Mouse (Mus musculus): ENCODE results near the gene Fam20c.

The Fam20c gene

DNA sequence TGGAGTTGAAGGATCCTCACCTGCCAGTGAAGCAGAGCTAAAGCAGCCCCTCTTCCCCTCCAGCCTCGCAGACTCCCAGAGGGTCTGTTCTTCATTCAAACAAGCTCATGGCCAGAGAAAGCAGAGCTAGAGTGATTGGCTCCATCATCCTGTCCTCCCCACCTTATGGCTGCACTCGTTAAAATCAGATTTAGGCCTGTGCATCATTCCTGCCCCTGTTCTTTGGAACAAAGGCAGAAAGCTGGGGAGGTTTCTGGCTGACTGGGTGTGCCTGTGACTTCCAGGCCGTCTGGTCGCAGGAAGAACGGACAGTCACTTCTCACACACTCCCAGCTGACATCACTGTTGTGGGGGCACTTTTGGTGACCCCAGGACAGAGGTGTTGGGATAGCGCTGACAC lies 2.8 kb downstream of the Fam20c start:
- no peak for DNase-seq

DNA sequence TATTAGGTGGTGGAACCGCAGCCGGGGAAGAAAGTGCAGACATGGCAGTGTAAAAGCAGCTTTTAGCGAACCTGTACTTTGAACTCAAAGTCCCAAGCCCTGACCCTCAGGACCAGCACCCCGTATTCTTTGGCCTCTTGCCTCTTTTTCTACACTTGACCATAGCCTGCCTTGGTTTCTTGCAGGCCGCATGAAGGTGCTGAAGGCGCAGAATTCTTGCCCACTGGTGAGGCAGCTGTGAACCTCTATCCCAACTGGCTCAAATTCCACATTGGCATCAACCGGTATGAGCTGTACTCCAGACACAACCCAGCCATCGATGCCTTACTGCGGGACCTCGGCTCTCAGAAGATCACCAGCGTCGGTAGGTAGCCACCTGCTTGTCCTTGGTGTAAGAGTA lies 3.3 kb downstream of the Fam20c start:
- DNase-seq = no peak

GRCm38 (mm10) chr5:138758533-138758932 lies 4.2 kb downstream of the Fam20c start:
- no peak for DNase-seq

- peak; percentile 70 for DNase-seq
These were observed 7.6 kb downstream of the Fam20c start for GRCm38 (mm10) chr5:138761836-138762334.

DNA sequence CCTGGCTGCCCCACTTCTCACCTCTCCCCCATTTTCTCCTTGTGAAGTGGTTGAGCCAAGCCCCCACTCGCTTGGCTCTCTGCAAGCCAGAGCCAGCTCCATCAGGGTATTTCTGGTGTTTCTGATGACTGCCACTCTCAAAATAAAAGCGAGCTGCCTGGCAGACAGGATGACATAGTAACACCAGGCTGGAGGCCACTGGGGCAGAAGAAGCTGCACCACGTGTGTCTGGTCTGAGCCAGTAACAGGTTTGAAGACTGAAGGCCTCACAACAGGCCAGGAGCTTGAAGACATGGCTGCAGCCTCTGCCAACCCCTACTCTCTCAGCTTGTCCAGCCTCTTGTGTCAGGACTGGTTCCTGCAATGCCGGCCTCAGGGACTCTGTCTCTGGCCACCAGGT lies 8.0 kb downstream of the Fam20c start:
- no peak for DNase-seq

DNA sequence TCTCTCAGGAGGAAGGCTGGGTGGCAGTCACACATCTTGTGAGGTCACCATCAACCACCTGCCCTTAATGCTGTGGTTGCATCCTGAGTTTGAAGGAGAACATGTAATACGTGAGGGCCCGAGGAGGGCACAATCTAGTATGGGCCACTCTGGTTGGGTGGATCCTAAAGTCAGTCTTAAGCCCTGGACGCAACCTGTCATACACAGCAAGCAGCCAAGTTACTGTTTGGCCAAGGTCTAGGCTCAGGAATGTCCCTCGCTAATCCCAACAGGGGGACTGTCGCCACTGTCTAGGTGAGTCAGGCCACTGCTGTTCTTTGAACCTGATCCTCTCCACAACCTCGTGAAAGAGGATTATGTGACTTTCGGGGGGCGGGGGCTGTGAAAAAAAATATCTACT lies 10.3 kb downstream of the Fam20c start:
- DNase-seq = no peak

DNA sequence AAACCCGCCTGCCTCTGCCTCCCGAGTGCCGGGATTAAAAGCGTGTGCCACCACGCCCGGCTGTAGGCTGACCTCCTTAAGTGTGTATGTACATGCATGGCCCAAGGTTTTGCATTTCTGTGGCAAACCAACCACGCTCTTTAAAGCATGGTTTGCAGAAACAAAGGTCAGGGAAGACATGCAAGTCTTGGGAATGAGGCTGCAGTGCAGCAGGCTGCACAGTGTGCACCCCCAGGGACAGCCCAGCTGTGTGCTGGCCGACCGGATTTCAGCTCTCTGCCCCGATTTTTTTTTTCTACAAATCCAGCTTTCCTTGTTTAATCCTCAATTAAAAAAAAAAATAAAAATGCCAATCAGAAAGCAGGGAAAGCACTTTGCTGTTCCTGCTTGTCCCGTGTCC lies 13.3 kb downstream of the Fam20c start:
- DNase-seq = no peak

DNA sequence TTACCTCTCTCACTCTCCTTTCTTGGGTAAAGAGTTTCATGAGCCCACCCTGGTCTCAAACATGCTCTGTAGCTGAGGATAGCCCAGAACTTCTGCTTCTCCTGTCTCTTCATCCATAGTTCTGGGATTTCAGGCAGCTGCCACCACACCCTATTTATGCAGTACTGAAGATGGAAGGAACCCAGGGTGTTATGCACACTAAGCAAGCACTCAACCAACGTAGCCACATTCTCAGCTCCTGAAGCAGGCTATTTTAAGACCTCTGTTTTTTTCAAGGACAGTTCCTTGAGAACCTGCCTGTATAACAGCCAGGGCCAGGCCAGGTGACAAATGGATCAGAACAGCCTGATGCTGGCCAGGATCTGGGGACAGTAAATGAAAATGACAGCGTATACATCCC lies 14.4 kb downstream of the Fam20c start:
- no peak for DNase-seq

DNA sequence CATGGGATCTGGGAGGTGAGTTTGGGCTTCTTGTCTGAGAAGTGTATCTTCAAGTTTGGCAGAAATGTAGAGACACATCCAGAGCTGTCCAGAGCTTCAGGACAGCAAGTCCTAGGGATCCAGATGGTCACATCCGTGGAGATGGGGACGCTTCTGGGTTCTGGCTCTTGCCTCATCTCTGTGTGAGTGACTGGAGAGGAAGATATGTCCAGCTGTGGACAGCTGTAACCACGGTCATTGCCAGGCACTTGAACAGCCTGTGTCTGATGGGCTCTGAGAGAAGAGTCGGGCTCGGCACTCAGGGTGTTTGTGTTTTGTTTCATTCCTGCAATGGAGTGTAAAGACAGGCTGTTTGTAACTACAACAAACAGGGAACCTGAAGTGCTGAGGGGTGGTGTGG lies 14.8 kb downstream of the Fam20c start:
- no peak for DNase-seq

GRCm38 (mm10) chr5:138775096-138775495 lies 20.8 kb downstream of the Fam20c start:
- DNase-seq = no peak

- DNase-seq = no peak
These were observed 22.0 kb downstream of the Fam20c start for GRCm38 (mm10) chr5:138776346-138776745.

- DNase-seq = peak; percentile 93
These were observed 24.6 kb downstream of the Fam20c start for GRCm38 (mm10) chr5:138778731-138779463.

- no peak for DNase-seq
These were observed 25.3 kb downstream of the Fam20c start for GRCm38 (mm10) chr5:138779655-138780054.

DNA sequence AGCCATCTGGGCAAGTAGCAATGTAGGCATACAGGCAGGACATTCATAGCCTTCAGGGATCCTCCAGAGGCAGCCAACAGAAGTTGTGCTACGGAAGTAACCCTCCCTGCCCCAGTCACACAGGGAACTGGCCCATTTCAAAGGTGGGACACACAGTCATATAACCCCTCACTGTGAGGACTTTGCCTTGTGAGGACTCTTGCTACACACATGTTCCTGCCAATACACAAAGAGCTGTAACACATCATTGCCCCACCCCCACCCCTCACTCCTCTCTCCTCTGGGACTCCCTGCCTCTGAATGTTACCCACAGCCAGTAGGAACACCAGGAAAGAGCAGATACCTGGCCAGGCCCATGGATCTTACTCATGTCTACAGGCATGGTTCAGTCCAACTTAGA lies 28.4 kb downstream of the Fam20c start:
- DNase-seq = no peak

- DNase-seq = no peak
These were observed 28.9 kb downstream of the Fam20c start for GRCm38 (mm10) chr5:138783181-138783580.

DNA sequence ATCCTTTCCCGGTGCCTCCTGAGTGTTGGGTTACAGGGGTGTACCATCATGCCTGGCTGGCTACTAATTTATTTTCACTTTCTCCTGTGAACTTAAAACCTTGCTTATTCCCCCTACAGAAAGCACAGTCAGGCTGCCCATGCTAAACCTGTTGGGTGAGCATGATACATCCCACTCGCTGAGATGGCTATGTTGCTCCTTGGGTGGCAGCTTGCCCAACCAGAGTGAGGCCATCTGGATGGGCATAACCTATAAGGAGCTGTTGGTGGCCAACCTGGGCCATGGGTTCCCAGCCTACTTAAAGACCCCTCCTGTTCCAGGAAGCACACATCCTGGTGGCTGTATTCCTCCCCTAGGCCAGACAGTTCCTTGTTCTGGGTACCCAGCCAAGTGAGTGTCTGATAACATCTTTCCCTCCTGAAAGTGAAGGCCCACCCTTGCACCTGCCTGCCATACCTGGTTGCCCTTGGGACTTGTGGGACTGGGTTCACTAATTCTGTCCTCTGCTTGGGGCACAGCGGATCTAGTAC lies 31.7 kb downstream of the Fam20c start:
- no peak for DNase-seq

- no peak for DNase-seq
These were observed 33.3 kb downstream of the Fam20c start for GRCm38 (mm10) chr5:138787648-138788047.

GRCm38 (mm10) chr5:138788481-138789211 lies 34.3 kb downstream of the Fam20c start:
- DNase-seq = peak; percentile 41

GRCm38 (mm10) chr5:138790954-138791480 lies 36.7 kb downstream of the Fam20c start:
- DNase-seq = no peak

DNA sequence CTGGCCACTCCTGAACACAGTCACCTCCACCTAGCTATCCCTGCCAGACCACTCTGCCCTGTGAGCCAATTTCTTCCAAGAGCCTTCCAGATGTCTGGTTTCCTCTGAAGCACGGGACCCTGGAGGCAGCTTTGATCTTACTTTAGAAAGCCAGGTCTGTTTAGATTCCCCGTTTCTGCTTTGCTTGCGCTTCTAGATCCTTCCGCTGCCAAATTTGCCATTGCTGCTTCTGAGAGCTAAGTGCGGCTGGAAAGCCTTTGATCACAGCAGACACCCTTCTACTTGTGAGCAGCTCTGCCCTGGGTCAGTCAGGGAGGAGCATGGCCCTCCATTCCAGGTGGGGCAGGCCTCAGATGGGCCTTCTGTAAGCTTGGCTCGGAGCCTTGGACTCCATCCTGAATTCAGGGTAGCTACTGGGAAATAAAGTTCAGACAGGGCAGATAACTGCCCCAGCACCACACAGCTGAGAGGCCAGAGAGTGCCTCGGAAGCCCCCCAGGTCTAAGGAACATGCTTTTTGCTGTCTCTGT lies 47.3 kb downstream of the Fam20c start:
- no peak for DNase-seq

DNA sequence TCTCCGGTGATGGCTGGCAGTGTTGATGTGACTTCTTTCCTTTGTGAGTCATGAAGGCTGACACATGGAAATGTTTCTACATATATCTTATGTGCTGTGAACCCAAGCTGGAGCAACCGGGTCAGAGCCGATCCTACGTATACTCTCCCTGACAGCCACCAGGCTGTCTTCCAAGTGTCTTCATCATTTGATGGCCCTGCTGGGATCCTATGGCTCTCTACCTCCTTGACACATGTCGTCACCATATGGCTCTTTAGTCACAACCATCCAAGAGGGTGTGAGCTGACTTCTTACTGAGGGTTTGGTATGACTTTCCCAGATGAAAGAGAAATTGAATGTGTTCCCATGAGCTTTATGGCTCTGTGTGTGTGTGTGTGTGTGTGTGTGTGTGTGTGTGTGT lies 50.0 kb downstream of the Fam20c start:
- DNase-seq = no peak

GRCm38 (mm10) chr5:138809767-138810166 lies 55.5 kb downstream of the Fam20c start:
- DNase-seq = no peak

GRCm38 (mm10) chr5:138819780-138820179 lies 65.5 kb downstream of the Fam20c start, which contains the start of gene Gm5294:
Gene Gm5294, plus strand, starts transcription at chr5:138820080.
- no peak for DNase-seq

All from retina, postnatal 1 day (tissue).